Mouse (Mus musculus) lung, postnatal 14 days (tissue): Measurements from ENCODE around the gene 1700029I15Rik.
"Not testable (repeated sequence)": the region's sequence is repeated elsewhere in the genome, so short reads cannot be mapped to it uniquely, and the experiment has no call there.

Experiments
- DNase-seq: peaks from one replicate; pipeline ENCODE4 v3.0.0; 2021

1700029I15Rik gene

GRCm38 (mm10) chr2:92392318-92393264 lies 10.3 kb downstream of the 1700029I15Rik start:
- no peak for DNase-seq

GRCm38 (mm10) chr2:92395535-92395934 lies 13.2 kb downstream of the 1700029I15Rik start:
- DNase-seq, result no peak

GRCm38 (mm10) chr2:92397436-92397835 lies 15.1 kb downstream of the 1700029I15Rik start:
- no peak for DNase-seq

GRCm38 (mm10) chr2:92399877-92400276 lies 17.5 kb downstream of the 1700029I15Rik start:
- DNase-seq, result not testable (repeated sequence)

- no peak for DNase-seq
These were observed 18.3 kb downstream of the 1700029I15Rik start for GRCm38 (mm10) chr2:92400682-92401081.

- DNase-seq, result no peak
These were observed 18.8 kb downstream of the 1700029I15Rik start, which contains the start of gene Mapk8ip1 for GRCm38 (mm10) chr2:92401091-92401561. Gene Mapk8ip1 (minus strand): TSS chr2:92401263.

GRCm38 (mm10) chr2:92402591-92403326 lies 20.4 kb downstream of the 1700029I15Rik start:
- no peak for DNase-seq

GRCm38 (mm10) chr2:92403776-92404319 lies 21.5 kb downstream of the 1700029I15Rik start:
- no peak for DNase-seq

- no peak for DNase-seq
These were observed 22.4 kb downstream of the 1700029I15Rik start for GRCm38 (mm10) chr2:92404737-92405136.

- no peak for DNase-seq
These were observed 23.3 kb downstream of the 1700029I15Rik start for GRCm38 (mm10) chr2:92405687-92406086.

- DNase-seq, result no peak
These were observed 26.1 kb downstream of the 1700029I15Rik start for GRCm38 (mm10) chr2:92408309-92409045.

GRCm38 (mm10) chr2:92411705-92412104 lies 29.4 kb downstream of the 1700029I15Rik start:
- no peak for DNase-seq

- no peak for DNase-seq
These were observed 39.5 kb downstream of the 1700029I15Rik start for GRCm38 (mm10) chr2:92421723-92422387.

GRCm38 (mm10) chr2:92422388-92423135 lies 40.2 kb downstream of the 1700029I15Rik start:
- no peak for DNase-seq

GRCm38 (mm10) chr2:92423156-92423555 lies 40.8 kb downstream of the 1700029I15Rik start:
- DNase-seq, result no peak

GRCm38 (mm10) chr2:92423702-92424461 lies 41.5 kb downstream of the 1700029I15Rik start:
- peak; percentile 96 for DNase-seq

- DNase-seq, result peak; percentile 61
These were observed 42.3 kb downstream of the 1700029I15Rik start for GRCm38 (mm10) chr2:92424462-92425308.

GRCm38 (mm10) chr2:92425366-92425765 lies 43.0 kb downstream of the 1700029I15Rik start:
- DNase-seq, result no peak

- DNase-seq, result no peak
These were observed 44.1 kb downstream of the 1700029I15Rik start for GRCm38 (mm10) chr2:92426426-92426825.
